Mouse (Mus musculus) CH12.LX (cell line): ENCODE results near the gene Mindy4b-ps. TPM values are rescaled to one million over a fixed set of nuclear protein-coding genes. Genes with fewer than 3 reads are reported as not detected.

Experiments used
- DNase-seq: peaks from one replicate; pipeline ENCODE4 v3.0.0-alpha.2; 2013; ENCODE audit errors: extremely low read depth
- H3K27ac ChIP-seq: 2 replicates; pipeline ENCODE4 v1.5.1; 2012; ENCODE audit warnings: low read depth, mild to moderate bottlenecking, control low read depth, moderate library complexity; ENCODE audit not compliant: insufficient read depth
- H3K27me3 ChIP-seq: replicated peaks from 2 replicates; pipeline ENCODE3; 2012; ENCODE audit warnings: inconsistent platforms
- H3K36me3 ChIP-seq, 2 experiments: replicated peaks in 1 of 2; 2 replicates each; pipeline versions ENCODE3 to v1.6.1; 2012; ENCODE audit warnings: inconsistent platforms in 1 of 2, low read length in 1 of 2, mild to moderate bottlenecking in 1 of 2, mixed read lengths in 1 of 2, moderate library complexity in 1 of 2; ENCODE audit not compliant: control insufficient read depth in 1 of 2, insufficient read depth in 1 of 2
- H3K4me1 ChIP-seq, 2 experiments: 2 replicates each; pipeline ENCODE4 v1.6.1; 2012; ENCODE audit warnings: inconsistent platforms in 1 of 2, moderate library complexity in 1 of 2; ENCODE audit not compliant: insufficient read depth in 2 of 2, control insufficient read depth in 1 of 2
- H3K4me2 ChIP-seq: 2 replicates; pipeline ENCODE4 v1.6.1; 2012; ENCODE audit warnings: low read depth, mild to moderate bottlenecking, control low read depth; ENCODE audit not compliant: poor library complexity, insufficient read depth, severe bottlenecking
- H3K4me3 ChIP-seq, 3 experiments: fragments of 150-350 bp in 1 of 3; sonication (generic) in 1 of 3; replicated peaks in 1 of 3; 2 replicates each; pipeline versions ENCODE3 to v1.5.1; 2011 to 2012; ENCODE audit warnings: low read depth in 2 of 3, low read length in 2 of 3, mild to moderate bottlenecking in 2 of 3, moderate library complexity in 2 of 3, control low read depth in 1 of 3, improper control_type of control experiment in 1 of 3, inconsistent platforms in 1 of 3, mixed read lengths in 1 of 3; ENCODE audit not compliant: poor library complexity in 1 of 3
- H3K79me2 ChIP-seq: replicated peaks from 2 replicates; pipeline ENCODE4 v1.6.1; 2012; ENCODE audit warnings: mild to moderate bottlenecking, moderate library complexity; ENCODE audit not compliant: control insufficient read depth, poor library complexity, insufficient read depth, severe bottlenecking; ENCODE audit errors: extremely low read depth
- H3K9ac ChIP-seq: 2 replicates; pipeline ENCODE4 v1.6.1; 2012; ENCODE audit warnings: low read depth, mild to moderate bottlenecking, control low read depth, moderate library complexity; ENCODE audit not compliant: insufficient read depth
- H3K9me3 ChIP-seq: replicated peaks from 2 replicates; pipeline ENCODE3; 2012; ENCODE audit warnings: low read length, inconsistent platforms, mixed read lengths
- CHD1 ChIP-seq: IDR thresholded peaks from 2 replicates; pipeline ENCODE4 v1.6.1; 2012; ENCODE audit warnings: low read depth, low read length, improper control_type of control experiment, inconsistent platforms
- CHD2 ChIP-seq: IDR thresholded peaks from 2 replicates; pipeline ENCODE4 v1.6.1; 2011; ENCODE audit warnings: low read length, improper control_type of control experiment
- E2F4 ChIP-seq: IDR thresholded peaks from 2 replicates; pipeline ENCODE4 v1.6.1; 2011; ENCODE audit warnings: low read depth, low read length, improper control_type of control experiment; ENCODE audit not compliant: insufficient replicate concordance
- ELF1 ChIP-seq: IDR thresholded peaks from 2 replicates; pipeline ENCODE4 v1.6.1; 2014; ENCODE audit warnings: low read depth, mild to moderate bottlenecking, inconsistent platforms, low read length, improper control_type of control experiment
- ETS1 ChIP-seq: conservative IDR thresholded peaks from 2 replicates; pipeline ENCODE4 v1.6.1; 2012; ENCODE audit warnings: low read depth, mild to moderate bottlenecking, inconsistent platforms, low read length, improper control_type of control experiment, moderate library complexity
- GABPA ChIP-seq: IDR thresholded peaks from 2 replicates; pipeline ENCODE4 v1.6.1; 2012; ENCODE audit warnings: low read depth, low read length, improper control_type of control experiment, inconsistent platforms; ENCODE audit not compliant: insufficient replicate concordance
- IRF4 ChIP-seq: IDR thresholded peaks from 2 replicates; pipeline ENCODE4 v1.6.1; 2014; ENCODE audit warnings: low read depth, mild to moderate bottlenecking, inconsistent platforms, low read length, improper control_type of control experiment
- MEF2A ChIP-seq: IDR thresholded peaks from 2 replicates; pipeline ENCODE4 v1.6.1; 2014; ENCODE audit warnings: low read depth, mild to moderate bottlenecking, inconsistent platforms, low read length, improper control_type of control experiment, borderline replicate concordance
- MXI1 ChIP-seq: IDR thresholded peaks from 2 replicates; pipeline ENCODE4 v1.6.1; 2011; ENCODE audit warnings: mild to moderate bottlenecking, low read depth, low read length, improper control_type of control experiment
- PAX5 ChIP-seq: IDR thresholded peaks from 2 replicates; pipeline ENCODE4 v1.6.1; 2012; ENCODE audit warnings: low read length, inconsistent platforms, mixed read lengths
- POLR2A ChIP-seq: IDR thresholded peaks from 2 replicates; pipeline ENCODE4 v1.6.1; 2011; ENCODE audit warnings: low read depth, mild to moderate bottlenecking, improper control_type of control experiment, low read length
- RAD21 ChIP-seq: IDR thresholded peaks from 2 replicates; pipeline ENCODE4 v1.6.1; 2011; ENCODE audit warnings: low read depth, mild to moderate bottlenecking, low read length, improper control_type of control experiment, moderate library complexity
- SMC3 ChIP-seq: IDR thresholded peaks from 2 replicates; pipeline ENCODE4 v1.6.1; 2011; ENCODE audit warnings: low read depth, low read length, improper control_type of control experiment
- TBP ChIP-seq: conservative IDR thresholded peaks from 2 replicates; pipeline ENCODE4 v1.6.1; 2011; ENCODE audit warnings: low read depth, low read length, improper control_type of control experiment
- TCF12 ChIP-seq: IDR thresholded peaks from 2 replicates; pipeline ENCODE4 v1.6.1; 2014; ENCODE audit warnings: low read depth, mild to moderate bottlenecking, inconsistent platforms, low read length, improper control_type of control experiment
- USF1 ChIP-seq: IDR thresholded peaks from 2 replicates; pipeline ENCODE4 v1.6.1; 2014; ENCODE audit warnings: low read depth, mild to moderate bottlenecking, inconsistent platforms, low read length, improper control_type of control experiment
- USF2 ChIP-seq: conservative IDR thresholded peaks from 2 replicates; pipeline ENCODE4 v1.6.1; 2011; ENCODE audit warnings: low read depth, low read length, improper control_type of control experiment
- ZKSCAN1 ChIP-seq: IDR thresholded peaks from 2 replicates; pipeline ENCODE4 v1.6.1; 2012; ENCODE audit warnings: low read depth, inconsistent platforms, low read length, improper control_type of control experiment, borderline replicate concordance
- ZNF384 ChIP-seq: IDR thresholded peaks from 2 replicates; pipeline ENCODE4 v1.6.1; 2012; ENCODE audit warnings: low read depth, low read length, improper control_type of control experiment, inconsistent platforms
- dilution Hi-C: fragments of 300-500 bp; cut with MboI; formaldehyde crosslinking; loops from 2 replicates; pipeline ENCODE4 v1.14.3; 2020; ENCODE audit warnings: low sequenced_read_pairs; ENCODE audit not compliant: extremely low pct_unique_long_range_greater_than_20kb, extremely low pct_ligation_motif_present
- in situ Hi-C: fragments of 300-500 bp; cut with MboI; formaldehyde crosslinking; loops from 3 replicates; pipeline ENCODE4 v1.14.3; 2019; ENCODE audit warnings: low sequenced_read_pairs, low pct_ligation_motif_present, low pct_unique_long_range_greater_than_20kb, mixed read lengths
- polyA plus RNA-seq: library from polyadenylated mRNA; unstranded; fragments of >175 nt; gene quantifications from 2 replicates; pipeline ENCODE4 v1.2.1, GENCODE M21; 2012; ENCODE audit warnings: low read depth; ENCODE audit not compliant: insufficient read length
- total RNA-seq, 2 experiments: library from RNA; depleted of rRNA; stranded (reverse); fragments of 300-350 nt in 1 of 2; fragments of >200 nt in 1 of 2; gene quantifications; 2 replicates each; pipeline ENCODE4 v1.2.3; 2012 to 2014

The Mindy4b-ps gene
- total and polyA plus RNA-seq, 3 experiments: not detected

DNA sequence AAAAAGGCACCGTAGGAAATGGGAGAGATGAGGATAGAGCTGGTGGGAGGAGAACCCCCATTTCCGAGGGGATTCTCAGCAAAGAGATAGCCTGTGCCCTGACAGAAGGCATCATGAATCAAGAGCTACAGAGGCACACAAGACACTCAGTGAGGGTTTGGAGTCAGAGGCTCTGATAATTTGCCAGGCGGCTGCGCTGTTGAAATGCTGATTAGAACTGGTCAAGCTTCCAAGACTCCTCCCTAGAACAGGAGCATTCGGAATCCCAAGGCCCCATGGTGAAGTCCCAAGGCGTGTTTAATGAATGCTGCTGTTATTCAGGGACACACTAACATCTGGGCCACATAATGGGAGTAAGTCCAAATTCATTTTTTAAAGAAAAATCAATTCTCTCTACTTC is 4.8 kb downstream of the Mindy4b-ps start:
- no peak for DNase-seq
- H3K36me3 ChIP-seq: no peaks in the 10 kb centered on the region
- no peak overlapping the region for H3K27ac ChIP-seq
- H3K4me2 ChIP-seq: no peak overlapping the region
- no peak overlapping the region for H3K4me3 ChIP-seq
- TF ChIP-seq CHD1 (no peak), POLR2A (no peak), USF2 (no peak), TBP (no peak), ZKSCAN1 (no peak), IRF4 (no peak), ELF1 (no peak), MXI1 (no peak)
- no peak overlapping the region for H3K9ac ChIP-seq
- dilution Hi-C loops (no loop called here), in situ Hi-C loops (no loop called here)
- no peaks in the 10 kb centered on the region for H3K4me1 ChIP-seq
- H3K79me2 ChIP-seq: no peaks in the 10 kb centered on the region
- no peaks in the 10 kb centered on the region for H3K27me3 ChIP-seq
- no peaks in the 10 kb centered on the region for H3K9me3 ChIP-seq

DNA sequence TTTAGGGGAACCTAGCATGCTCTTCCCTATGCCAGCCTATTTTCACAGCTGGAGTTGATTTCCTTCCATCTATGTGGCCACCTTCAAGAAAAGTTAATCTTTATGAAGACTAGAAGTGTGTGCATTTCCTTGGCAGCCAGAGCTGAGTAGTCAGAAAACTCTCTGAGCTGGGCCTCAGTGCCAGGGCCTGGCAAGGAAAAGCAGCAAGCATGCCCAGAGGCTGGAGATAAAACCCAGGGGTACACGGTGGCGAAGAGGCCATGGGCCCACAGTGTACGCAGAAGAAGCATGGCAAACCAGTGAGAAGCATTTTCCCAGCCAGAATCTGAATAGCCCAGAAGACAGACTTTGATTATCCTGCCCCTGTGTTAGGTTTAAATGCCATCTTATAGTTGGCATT is 7.9 kb downstream of the Mindy4b-ps start:
- H3K27ac ChIP-seq: no peak overlapping the region
- H3K4me2 ChIP-seq: no peak overlapping the region
- no peaks in the 10 kb centered on the region for H3K4me1 ChIP-seq
- no peak overlapping the region for H3K9ac ChIP-seq
- no peak overlapping the region for H3K4me3 ChIP-seq
- no peaks in the 10 kb centered on the region for H3K27me3 ChIP-seq
- no peaks in the 10 kb centered on the region for H3K79me2 ChIP-seq
- no peak for DNase-seq
- no peaks in the 10 kb centered on the region for H3K36me3 ChIP-seq
- in situ Hi-C loops: no loop called here
- dilution Hi-C loops: no loop called here
- H3K9me3 ChIP-seq: no peaks in the 10 kb centered on the region
- TF ChIP-seq PAX5: no peak
- no peak for TF ChIP-seq ELF1
- no peak for TF ChIP-seq MXI1
- TF ChIP-seq IRF4: no peak
- no peak for TF ChIP-seq ZNF384
- TF ChIP-seq TCF12: no peak
- TF ChIP-seq GABPA: no peak
- TF ChIP-seq USF1: no peak
- TF ChIP-seq CHD2: no peak
- TF ChIP-seq, all 38 proteins: peak for 0

DNA sequence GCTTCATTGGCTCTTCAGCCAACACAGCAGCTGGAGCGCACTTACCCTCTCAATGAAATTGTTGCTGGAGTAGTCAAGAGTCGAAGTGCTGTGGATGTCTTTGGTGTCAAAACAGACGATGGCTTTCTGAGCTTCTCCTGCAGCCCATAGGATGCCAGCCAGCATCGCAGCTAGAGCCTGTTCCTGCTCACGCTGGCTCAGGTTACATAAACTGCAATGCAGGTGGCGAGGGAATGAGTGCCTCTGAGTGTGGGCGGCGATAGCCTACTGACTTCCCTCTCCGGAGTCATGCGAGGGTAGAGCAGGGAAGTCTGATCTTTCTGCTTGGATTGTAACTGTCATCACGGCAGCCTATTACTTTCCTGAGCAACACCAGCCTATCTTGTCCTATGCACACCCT is 11.8 kb downstream of the Mindy4b-ps start:
- Histone ChIP-seq H3K79me2 (no peaks in the 10 kb centered on the region), H3K4me1 (no peaks in the 10 kb centered on the region)

More for the DNA sequence above, 11.8 kb downstream of the Mindy4b-ps start:
- dilution Hi-C loops: no loop called here
- DNase-seq: no peak
- Histone ChIP-seq H3K9ac (no peak overlapping the region), H3K27ac (no peak overlapping the region), H3K4me2 (no peak overlapping the region), H3K9me3 (no peaks in the 10 kb centered on the region)
- TF ChIP-seq ETS1: no peak
- TF ChIP-seq CHD1: no peak
- no peak for TF ChIP-seq RAD21
- TF ChIP-seq E2F4: no peak
- no peak for TF ChIP-seq USF2
- TF ChIP-seq MEF2A: no peak
- TF ChIP-seq SMC3: no peak
- TF ChIP-seq, all 38 proteins: peak for 0
- in situ Hi-C loops: no loop called here
- Histone ChIP-seq H3K4me3 (no peak overlapping the region), H3K36me3 (no peaks in the 10 kb centered on the region), H3K27me3 (no peaks in the 10 kb centered on the region)
